22 mouse cellular contexts compared by ENCODE assay signal in the genomic region with DNA sequence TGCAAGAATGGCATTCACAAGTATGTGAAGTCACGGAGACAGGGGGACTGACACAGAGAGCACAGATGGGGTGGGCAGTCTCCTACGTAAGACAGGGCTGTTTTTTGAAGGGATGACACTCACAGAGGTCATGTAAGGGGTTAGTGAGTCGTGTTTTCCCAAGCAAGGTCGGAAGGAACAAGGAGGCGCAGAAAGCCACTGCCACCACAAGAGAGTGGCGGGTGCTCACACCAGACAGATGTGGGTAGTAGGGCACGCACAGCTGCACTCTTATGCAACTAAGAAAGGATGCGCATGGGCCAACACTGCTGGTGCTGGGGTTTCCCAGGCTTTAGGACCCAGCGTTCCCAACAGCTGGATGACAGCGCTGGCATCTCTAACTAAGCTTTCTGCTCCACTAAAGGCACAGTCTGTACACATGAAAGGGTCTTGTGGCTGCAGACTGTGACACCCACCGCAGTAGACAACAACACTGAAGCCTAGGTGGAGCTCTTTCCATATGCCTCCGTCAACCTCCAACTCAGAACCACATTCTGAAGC. TPM values are rescaled to one million over a fixed set of nuclear protein-coding genes. Genes with fewer than 3 reads are reported as not detected.
A peak's percentile ranks its signal among the peaks of the same experiment; 100 is the strongest.
DNase-seq lines count a peak whose midpoint lies in the region; ATAC-seq and TF ChIP-seq lines count a peak whose summit lies in the region.
"Had no signal": no experiment of that assay in that cellular context is flagged by ENCODE, and none has a peak within 500 bp of the region (broad histone marks: within the 10 kb centered on the region; RNA-seq: fewer than 3 reads in every experiment).

No protein-coding gene starts in this region.

- no peaks in the 10 kb centered on the region for H3K36me3 ChIP-seq in lung, postnatal 0 days (ENCODE audit: insufficient read depth, low read length)
- peaks cover 27% of the 10 kb centered on the region for H3K36me3 ChIP-seq in C2C12 (ENCODE audit: control insufficient read depth, insufficient read depth)
- peaks cover 8% of the 10 kb centered on the region for H3K36me3 ChIP-seq in hindbrain, embryonic 10.5 days
- H3K36me3 ChIP-seq in forebrain, embryonic 14.5 days (ENCODE audit: control insufficient read depth, insufficient read depth, low read length), result peaks cover 9% of the 10 kb centered on the region; the same call in 1 of the 2 replicates

- TF ChIP-seq EP300 in lung, postnatal 0 days (IDR thresholded peaks at IDR 0.05), result no peak

- WGBS in lung, postnatal 0 days, result 71% methylated on average over 12 of the region's 12 CpGs
- 73% methylated on average over 12 of the region's 12 CpGs for WGBS in hindbrain, embryonic 10.5 days
- 82% methylated on average over 12 of the region's 12 CpGs for WGBS in forebrain, embryonic 14.5 days

- ATAC-seq in lung, postnatal 0 days, result peak; percentile 40
- ATAC-seq in forebrain, embryonic 14.5 days, result no peak
- ATAC-seq: forebrain, embryonic 16.5 days; liver, postnatal 0 days; midbrain, embryonic 15.5 days had no signal

- H3ac ChIP-seq in C2C12 (ENCODE audit: control insufficient read depth, insufficient read length, low read depth), result no peak overlapping the region

- no peak overlapping the region for H3K27ac ChIP-seq in lung, postnatal 0 days (ENCODE audit: low read length)
- H3K27ac ChIP-seq in hindbrain, embryonic 10.5 days, result no peak overlapping the region
- H3K27ac ChIP-seq in forebrain, embryonic 14.5 days (ENCODE audit: low read depth, low read length), result no peak overlapping the region
- H3K27ac ChIP-seq: embryonic facial prominence, embryonic 12.5 days; heart, embryonic 13.5 days; kidney, postnatal 0 days; layer of hippocampus, adult 2 months; limb, embryonic 10.5 days; midbrain, embryonic 15.5 days had no signal

- H3K79me2 ChIP-seq in C2C12 (ENCODE audit: control insufficient read depth, insufficient read depth), result peaks cover 4% of the 10 kb centered on the region

- no peak overlapping the region for H3K4me3 ChIP-seq in lung, postnatal 0 days (ENCODE audit: low read depth, low read length)
- H3K4me3 ChIP-seq in C2C12 (ENCODE audit: insufficient read depth, poor library complexity, severe bottlenecking), result no peak overlapping the region
- H3K4me3 ChIP-seq in hindbrain, embryonic 10.5 days, result no peak overlapping the region
- H3K4me3 ChIP-seq in forebrain, embryonic 14.5 days (ENCODE audit: low read depth, low read length), result no peak overlapping the region
- H3K4me3 ChIP-seq: embryonic facial prominence, embryonic 12.5 days; heart, embryonic 13.5 days; layer of hippocampus, adult 2 months; limb, embryonic 10.5 days; midbrain, embryonic 15.5 days; myocyte had no signal

- no peaks in the 10 kb centered on the region for H3K27me3 ChIP-seq in lung, postnatal 0 days (replicated peaks; ENCODE audit: insufficient read depth, low read length)
- no peaks in the 10 kb centered on the region for H3K27me3 ChIP-seq in C2C12 (ENCODE audit: control insufficient read depth, insufficient read depth, insufficient read length)
- no peaks in the 10 kb centered on the region for H3K27me3 ChIP-seq in hindbrain, embryonic 10.5 days (ENCODE audit: insufficient read depth, poor library complexity, severe bottlenecking)
- H3K27me3 ChIP-seq in forebrain, embryonic 14.5 days (replicated peaks; ENCODE audit: control insufficient read depth, insufficient read depth, low read length), result no peaks in the 10 kb centered on the region
- H3K27me3 ChIP-seq: embryonic facial prominence, embryonic 12.5 days; heart, embryonic 13.5 days; midbrain, embryonic 15.5 days had no signal

- H3K4me1 ChIP-seq in lung, postnatal 0 days (ENCODE audit: insufficient read depth, low read depth, low read length), result no peaks in the 10 kb centered on the region
- 0 out of 2 replicates have a peak, but pooled peaks cover 9% of the 10 kb centered on the region for H3K4me1 ChIP-seq in hindbrain, embryonic 10.5 days (replicated peaks)
- H3K4me1 ChIP-seq in forebrain, embryonic 14.5 days (ENCODE audit: control insufficient read depth, insufficient read depth, low read length), result no peaks in the 10 kb centered on the region
- H3K4me1 ChIP-seq: midbrain, embryonic 15.5 days had no signal

- no peak overlapping the region for H3K4me2 ChIP-seq in lung, postnatal 0 days (replicated peaks; ENCODE audit: low read depth, low read length)
- no peak overlapping the region for H3K4me2 ChIP-seq in forebrain, embryonic 14.5 days (ENCODE audit: low read length)
- H3K4me2 ChIP-seq: embryonic facial prominence, embryonic 12.5 days; heart, embryonic 13.5 days; midbrain, embryonic 15.5 days had no signal

- H3K9ac ChIP-seq in lung, postnatal 0 days (replicated peaks; ENCODE audit: low read depth), result no peak overlapping the region
- H3K9ac ChIP-seq in forebrain, embryonic 14.5 days (ENCODE audit: low read length), result no peak overlapping the region
- H3K9ac ChIP-seq: embryonic facial prominence, embryonic 12.5 days; heart, embryonic 13.5 days; liver, postnatal 0 days; midbrain, embryonic 15.5 days had no signal

- no peak for TF ChIP-seq CTCF in lung, postnatal 0 days (IDR thresholded peaks at IDR 0.05)
- TF ChIP-seq CTCF in C2C12 (IDR thresholded peaks at IDR 0.05; ENCODE audit: control insufficient read depth, insufficient read depth, insufficient read length), result no peak

- DNase-seq in lung, postnatal 0 days (ENCODE audit: low spot score), result no peak
- DNase-seq in lung, postnatal 25 days (ENCODE audit: low spot score), result no peak
- DNase-seq in ZHBTc4 (ENCODE audit: low read depth, low spot score), result peak; percentile 17
- peak; percentile 40 for DNase-seq in thymus, postnatal 14 days
- no peak for DNase-seq in spleen, postnatal 4 days (ENCODE audit: low spot score in 2 of 2)
- no peak for DNase-seq in hindbrain, embryonic 10.5 days (ENCODE audit: low spot score)
- no peak for DNase-seq in forebrain, embryonic 14.5 days (ENCODE audit: low spot score)
- DNase-seq: adrenal gland, postnatal 10 days; cerebellum, adult 9-10 months; gastrocnemius, postnatal 36 days; heart, postnatal 4 days; kidney, adult 11 months; liver, postnatal 0 days had no signal

- H3K79me3 ChIP-seq in C2C12 (ENCODE audit: low read depth), result peaks cover 2% of the 10 kb centered on the region

- no peaks in the 10 kb centered on the region for H3K9me3 ChIP-seq in lung, postnatal 0 days (ENCODE audit: low read length)
- H3K9me3 ChIP-seq in hindbrain, embryonic 10.5 days, result no peaks in the 10 kb centered on the region
- H3K9me3 ChIP-seq in forebrain, embryonic 14.5 days (replicated peaks; ENCODE audit: control insufficient read depth, low read length), result no peaks in the 10 kb centered on the region
- H3K9me3 ChIP-seq: embryonic facial prominence, embryonic 12.5 days; heart, embryonic 13.5 days; limb, embryonic 10.5 days; midbrain, embryonic 15.5 days had no signal

TF ChIP-seq in C2C12, 6 proteins besides CTCF, POLR2A, EP300 and RAD21:
- TF ChIP-seq MYOG (IDR thresholded peaks at IDR 0.05; ENCODE audit: control insufficient read depth, extremely low read depth, insufficient read length), result no peak
- TF ChIP-seq MAX (IDR thresholded peaks at IDR 0.05), result no peak
- no peak for TF ChIP-seq USF1 (IDR thresholded peaks at IDR 0.05; ENCODE audit: low read depth)
- peak; percentile 28 for TF ChIP-seq MYOD1 (IDR thresholded peaks at IDR 0.05; ENCODE audit: control insufficient read depth, insufficient read length, low read depth)

RNA-seq across cellular contexts. Expression of gene Micu2, which starts 27.0 kb away (rescaled TPM):
- polyA plus RNA-seq in lung, postnatal 0 days (2015; fragmentation: Nextera tagmentation; extraction: Ambion mirVana), result 46.2 and 55.9 TPM in 2 replicates
- 33.2 TPM for polyA plus RNA-seq in C2C12 (2012; fragmentation: generic; extraction: Trizol)
- 60.3 and 62.0 TPM in 2 replicates for polyA plus RNA-seq in hindbrain, embryonic 10.5 days (2016; fragmentation: Nextera tagmentation; extraction: Ambion mirVana)
- 46.6 and 49.4 TPM in 2 replicates for polyA plus RNA-seq in forebrain, embryonic 14.5 days (2014; fragmentation: Nextera tagmentation; extraction: Ambion mirVana)

Comparison
In these comparisons a context has a peak if more than half of its experiments do, and no peak if none do; other contexts are left out.
1. DNase-seq: peak in ZHBTc4 (single experiment) and thymus, postnatal 14 days (single experiment); none in lung, postnatal 0 days (single experiment), lung, postnatal 25 days (single experiment), spleen, postnatal 4 days (0 of 2), hindbrain, embryonic 10.5 days (single experiment) and forebrain, embryonic 14.5 days (single experiment).